Mouse (Mus musculus) lung, adult 2 months (tissue): Measurements from ENCODE around the gene Fry.

ENCODE experiments used
- CTCF ChIP-seq: fragments of 200-500 bp; IDR thresholded peaks from 2 replicates; pipeline ENCODE4 v1.5.1; 2011; ENCODE audit warnings: mild to moderate bottlenecking, low read length, control low read depth; ENCODE audit not compliant: insufficient read depth
- POLR2A ChIP-seq: fragments of 200-500 bp; IDR thresholded peaks from 2 replicates; pipeline ENCODE4 v1.6.1; 2011; ENCODE audit warnings: low read depth, mild to moderate bottlenecking, control low read depth, low read length, borderline replicate concordance; ENCODE audit errors: extremely low read depth

GRCm38 (mm10) chr5:150457904-150458739, 339.7 kb downstream of the Fry start:
- TF ChIP-seq POLR2A (no peak), CTCF (no peak)
